Mouse (Mus musculus) layer of hippocampus, postnatal 36 days (tissue): ENCODE measurements at regions not wholly inside any gene's neighbourhood (a gene's known extent, or its start where the extent isn't known, plus 50 kb on each side); places are given as distances from the start of the nearest gene placed in this dataset.

Source experiments
- DNase-seq, 2 experiments: peaks; one replicate each; pipeline ENCODE4 v3.0.0; 2022

DNA sequence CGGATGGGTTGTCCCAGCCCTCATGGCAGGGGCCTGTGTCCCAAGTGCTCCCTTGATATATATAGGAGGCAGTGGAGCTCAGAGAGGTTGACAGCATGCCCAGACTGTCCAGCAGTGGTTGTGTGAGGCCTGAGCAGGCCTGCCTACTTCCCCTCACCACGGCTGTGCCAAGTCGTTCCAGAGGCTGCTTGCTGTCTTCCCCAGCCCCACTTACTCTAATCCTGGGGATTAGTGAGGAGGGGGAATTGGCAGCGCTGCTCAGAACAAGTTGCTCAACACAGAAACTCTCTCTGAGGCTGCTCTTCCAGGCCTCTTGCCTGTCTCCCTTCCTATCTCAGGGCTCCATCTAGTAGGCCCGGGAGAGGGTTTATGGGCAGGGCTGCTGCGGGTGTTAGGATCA is 56.1 kb upstream of the 1600014C23Rik start:
- DNase-seq, result no peak

DNA sequence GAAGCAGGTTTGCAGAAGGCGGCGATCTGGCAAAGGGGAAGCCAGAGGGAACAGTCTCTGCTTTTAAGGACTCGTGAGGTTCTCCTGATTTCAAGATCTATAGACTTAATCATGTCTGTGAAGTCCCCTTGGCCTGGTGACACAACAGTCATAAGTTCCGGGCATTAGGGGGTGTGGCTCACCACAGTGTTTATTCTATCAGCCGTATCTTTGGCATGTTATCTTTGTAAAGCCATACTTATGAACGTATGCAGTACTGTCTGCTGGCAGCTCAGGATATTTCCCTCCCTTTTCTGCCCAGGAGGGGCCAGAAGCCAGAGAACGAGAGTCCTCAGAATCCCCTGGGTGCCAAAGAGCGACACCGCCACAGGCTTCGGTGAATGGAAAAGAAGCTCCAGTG is 51.3 kb upstream of the 1600014C23Rik start:
- no peak for DNase-seq

DNA sequence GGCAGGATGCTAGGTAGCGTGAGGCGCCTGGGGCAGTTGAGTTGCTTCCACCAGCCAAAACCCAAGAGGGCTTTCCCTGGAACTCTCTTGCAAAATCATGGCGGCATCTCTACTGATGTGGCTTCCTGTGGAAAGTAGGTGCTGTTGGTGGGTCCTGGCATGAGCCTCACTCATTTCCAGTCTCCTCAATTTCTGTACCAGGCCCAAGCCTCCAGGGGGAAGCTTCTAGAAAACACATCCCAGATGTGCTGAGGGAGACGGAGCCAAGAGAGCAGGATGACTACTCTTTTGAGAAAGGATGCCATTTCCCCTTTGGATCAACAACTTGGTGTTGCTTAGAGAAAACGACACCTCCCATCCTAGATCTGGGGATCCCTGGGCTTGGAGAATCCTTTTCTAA is 50.9 kb upstream of the 1600014C23Rik start:
- DNase-seq, result no peak
